Mouse (Mus musculus) gastrocnemius, postnatal 14 days (tissue): ENCODE results near the gene Cyb5r3. TPM values are rescaled to one million over a fixed set of nuclear protein-coding genes. Genes with fewer than 3 reads are reported as not detected.

ENCODE experiments used
- DNase-seq: peaks from one replicate; pipeline ENCODE4 v3.0.0; 2021; ENCODE audit warnings: mixed read lengths
- intact Hi-C: fragments of 180-260 bp; cut with DNase I; formaldehyde crosslinking; loops from one replicate; pipeline ENCODE4 v1.15.1; 2025; ENCODE audit warnings: low total_unique reads
- long read RNA-seq, 2 experiments: library from polyadenylated mRNA; stranded (forward); transcript quantifications; one replicate each; pipeline ENCODE4 v2.0.0; 2021
- total RNA-seq, 2 experiments: library from RNA; stranded (reverse); gene quantifications; 2 replicates each; pipeline ENCODE4 v1.2.3; 2021

Gene Cyb5r3
- total RNA-seq: 10 to 100 TPM; 69.1 to 74.4 TPM
- long read RNA-seq, experiment 1, transcript Cyb5r3-203 (9 exons, 1,982 nt): minor isoform, 14 of 161 reads
- long read RNA-seq, experiment 1, transcript Cyb5r3-201 (9 exons, 2,422 nt): major isoform, 141 of 161 reads
- long read RNA-seq, experiment 1, partial matches to known transcripts: 2 of 161 reads
- long read RNA-seq, experiment 1, other reads (novel, unspliced or antisense): 4 of 161 reads
- long read RNA-seq, experiment 2, transcript Cyb5r3-203 (9 exons, 1,982 nt): minor isoform, 13 of 133 reads
- long read RNA-seq, experiment 2, transcript Cyb5r3-201 (9 exons, 2,422 nt): major isoform, 105 of 133 reads
- long read RNA-seq, experiment 2, partial matches to known transcripts: 4 of 133 reads
- long read RNA-seq, experiment 2, other reads (novel, unspliced or antisense): 11 of 133 reads

DNA sequence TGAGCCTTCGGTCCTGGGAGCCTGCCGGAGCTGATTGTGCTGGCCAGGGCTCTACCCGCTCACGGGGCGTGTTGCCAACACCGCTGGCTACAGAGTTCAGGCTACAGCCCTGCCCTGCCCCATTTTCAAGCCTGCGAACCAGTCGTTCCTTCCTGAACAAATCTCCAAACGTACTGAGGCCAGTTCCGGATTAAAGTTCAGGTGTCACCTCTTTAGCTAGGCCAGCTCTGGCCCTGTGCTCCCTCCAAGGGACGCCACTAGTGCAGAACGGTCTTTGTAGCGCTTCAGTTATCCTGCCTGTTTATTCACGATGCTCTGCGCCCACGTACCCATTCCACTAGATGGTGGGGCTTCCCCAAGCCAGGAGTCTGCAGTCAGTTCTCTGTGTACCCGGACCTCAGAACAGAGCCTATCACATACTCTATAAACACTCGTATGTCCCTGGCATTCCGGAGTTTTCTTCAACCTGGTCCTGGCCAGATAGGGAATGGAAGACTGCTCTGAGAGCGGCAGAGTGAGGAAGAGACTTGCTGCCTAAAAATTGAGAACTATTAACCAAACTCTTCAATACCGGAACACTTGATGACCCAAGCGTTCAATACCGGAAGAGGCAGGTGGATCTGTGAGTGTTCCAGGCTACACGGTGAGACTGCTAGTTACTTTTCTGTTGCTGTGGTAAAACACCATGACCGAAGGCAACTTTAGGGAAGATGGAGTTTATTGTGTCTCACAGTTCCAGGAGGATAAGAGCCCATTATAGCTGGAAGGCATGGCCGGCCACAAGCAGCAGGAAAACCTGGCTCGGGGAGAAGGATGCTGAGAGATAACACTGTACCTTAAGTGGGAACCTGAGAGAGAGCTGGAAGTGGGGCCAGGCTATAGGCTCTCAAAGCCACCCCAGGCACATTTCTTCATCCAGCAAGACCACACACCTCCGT is at the start of gene Cyb5r3:
Gene Cyb5r3 (minus strand): TSS at position 101 of the 938 bp plus-strand sequence.
- DNase-seq: no peak
- intact Hi-C loops: no loop called here

DNA sequence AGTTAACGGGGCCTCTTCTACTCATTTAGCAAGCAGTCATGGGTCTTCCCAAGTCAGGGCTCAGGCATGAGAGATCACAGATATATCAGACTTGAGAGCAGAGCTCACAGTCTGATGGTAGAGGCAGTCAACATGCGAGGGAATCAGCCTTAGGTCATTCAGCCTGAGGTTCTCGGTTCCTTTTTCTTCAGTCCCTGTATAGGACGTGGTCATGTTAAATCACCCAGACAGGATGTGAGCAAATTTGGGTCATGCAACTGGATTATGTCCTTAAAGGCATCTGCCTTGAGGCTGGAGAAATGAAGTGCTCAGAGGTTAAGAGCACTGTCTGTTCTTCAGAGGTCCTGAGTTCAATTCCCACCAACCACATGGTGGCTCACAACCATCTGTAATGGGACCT is 49.3 kb upstream of the Cyb5r3 start:
- DNase-seq: no peak

DNA sequence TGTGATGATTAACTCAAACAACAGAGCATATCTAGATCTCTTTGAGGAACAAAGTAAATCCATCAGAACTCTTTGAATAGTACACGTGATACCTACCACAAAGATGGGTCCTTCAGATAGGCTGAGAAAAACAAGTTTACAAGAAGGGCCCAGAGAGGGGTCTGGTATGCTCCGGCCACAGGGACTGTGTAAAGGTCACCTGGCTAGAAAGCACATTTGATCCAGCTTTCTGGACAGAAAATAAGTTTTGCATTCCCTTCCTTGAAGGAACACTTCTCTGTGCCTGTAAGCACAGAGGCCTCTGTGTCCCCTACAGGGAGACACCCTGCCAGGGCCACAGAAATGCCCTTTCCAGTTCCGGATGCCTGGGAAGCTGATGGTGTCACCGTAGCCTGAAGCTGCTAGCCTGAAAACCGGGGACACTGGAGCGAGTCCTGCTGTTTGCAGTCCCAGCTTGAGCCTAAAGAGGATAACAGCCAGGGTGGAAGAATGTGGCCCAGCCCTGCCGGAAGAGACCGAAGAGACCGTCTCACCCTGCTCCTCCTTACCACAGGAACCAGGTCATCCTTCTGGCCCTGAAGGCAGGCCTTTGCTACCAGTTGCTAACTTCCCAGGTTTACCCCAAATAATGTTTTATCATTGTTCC is 48.1 kb upstream of the Cyb5r3 start:
- no peak for DNase-seq
- intact Hi-C loops: no loop called here

More for the DNA sequence above, 49.3 kb upstream of the Cyb5r3 start:
- intact Hi-C loops: no loop called here

DNA sequence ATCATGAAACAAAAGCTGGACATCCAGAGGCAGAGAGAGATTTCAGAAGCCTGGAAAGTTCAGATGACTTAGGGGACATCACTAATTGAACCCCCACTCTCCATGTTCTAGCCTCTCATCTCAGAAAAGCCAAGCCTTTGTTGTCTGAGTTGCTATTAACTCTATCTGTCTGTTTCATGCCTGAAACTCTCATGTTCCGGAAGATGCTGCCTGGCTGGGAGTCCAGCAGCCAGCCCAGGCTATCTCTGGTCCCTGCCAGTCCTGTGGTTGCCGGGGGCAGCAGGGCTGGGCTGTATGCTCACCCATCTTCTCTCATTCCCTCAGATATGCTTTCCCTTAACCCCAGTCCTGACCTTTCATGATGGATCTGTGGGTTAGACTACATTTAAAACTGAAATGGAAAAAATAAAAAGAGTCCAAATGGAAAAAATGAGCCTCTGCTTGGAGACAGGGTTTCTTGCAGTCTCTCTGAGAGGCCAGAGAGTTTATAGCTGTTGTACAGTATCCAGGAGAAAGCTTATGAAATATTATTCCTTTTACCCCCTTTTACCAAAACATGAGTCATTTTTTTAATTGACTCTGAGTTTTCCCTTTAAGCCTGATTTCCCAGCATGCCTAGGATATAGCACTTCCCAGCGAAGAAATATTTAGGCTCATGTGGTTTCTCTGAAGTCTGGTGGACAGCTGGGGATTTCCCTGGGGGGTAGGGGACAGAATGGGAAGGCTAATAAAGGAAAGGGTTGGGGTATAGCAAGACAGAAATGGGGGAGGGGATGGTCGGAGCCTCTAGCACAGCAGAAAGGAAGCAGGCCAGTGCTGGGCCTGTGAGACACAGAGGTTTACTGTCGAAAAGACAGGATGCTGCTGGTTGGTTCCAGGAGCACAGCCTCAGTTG is 43.2 kb upstream of the Cyb5r3 start:
- intact Hi-C loops: no loop called here
- no peak for DNase-seq

DNA sequence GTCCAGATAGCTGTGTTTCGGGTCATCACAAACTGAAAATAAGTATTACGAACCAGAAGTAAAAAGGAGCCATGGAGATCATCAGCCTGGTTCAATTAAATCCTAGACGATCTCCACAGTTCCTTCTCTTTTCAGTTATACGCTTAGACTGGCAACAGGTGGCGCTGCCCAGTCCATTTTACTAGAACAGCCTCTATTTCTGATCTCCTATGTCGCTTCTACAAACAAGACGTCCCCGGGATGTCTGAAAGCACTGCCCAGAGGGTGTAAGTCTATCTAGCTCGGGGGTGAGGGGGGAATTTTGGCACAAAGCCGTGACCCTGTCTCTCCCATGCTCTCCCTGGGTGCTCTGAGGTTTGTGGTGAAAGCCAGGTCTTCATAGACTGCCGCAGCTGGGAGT is 37.8 kb upstream of the Cyb5r3 start:
- peak; percentile 68 for DNase-seq
- intact Hi-C loops: loop anchor here (5.0 kb wide), 2 partner anchors 42 to 117 kb away; partner anchors contain the start of gene A4galt

DNA sequence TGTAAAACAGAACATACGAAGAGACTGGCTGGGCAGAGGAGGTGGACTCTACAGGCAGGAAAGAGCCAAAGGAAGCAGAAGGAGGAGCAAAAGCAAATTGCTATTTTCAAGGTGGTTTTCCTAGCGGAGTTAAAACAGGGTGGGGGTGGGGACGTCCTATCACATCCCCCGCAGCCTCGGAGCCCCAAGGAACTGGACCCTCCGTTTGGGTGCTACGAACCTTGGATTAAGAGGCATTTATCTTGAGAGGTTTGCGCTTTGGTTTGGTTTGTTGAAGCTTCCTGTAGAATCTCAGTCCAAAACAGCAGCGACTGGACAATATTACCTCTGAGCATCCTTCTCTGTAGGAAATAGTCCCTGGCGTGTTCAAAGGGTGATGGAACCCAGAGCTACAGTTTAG is 37.3 kb upstream of the Cyb5r3 start:
- DNase-seq: no peak
- intact Hi-C loops: loop anchor here (5.0 kb wide), 6 partner anchors 43 to 402 kb away; partner anchors contain the start of gene A4galt

DNA sequence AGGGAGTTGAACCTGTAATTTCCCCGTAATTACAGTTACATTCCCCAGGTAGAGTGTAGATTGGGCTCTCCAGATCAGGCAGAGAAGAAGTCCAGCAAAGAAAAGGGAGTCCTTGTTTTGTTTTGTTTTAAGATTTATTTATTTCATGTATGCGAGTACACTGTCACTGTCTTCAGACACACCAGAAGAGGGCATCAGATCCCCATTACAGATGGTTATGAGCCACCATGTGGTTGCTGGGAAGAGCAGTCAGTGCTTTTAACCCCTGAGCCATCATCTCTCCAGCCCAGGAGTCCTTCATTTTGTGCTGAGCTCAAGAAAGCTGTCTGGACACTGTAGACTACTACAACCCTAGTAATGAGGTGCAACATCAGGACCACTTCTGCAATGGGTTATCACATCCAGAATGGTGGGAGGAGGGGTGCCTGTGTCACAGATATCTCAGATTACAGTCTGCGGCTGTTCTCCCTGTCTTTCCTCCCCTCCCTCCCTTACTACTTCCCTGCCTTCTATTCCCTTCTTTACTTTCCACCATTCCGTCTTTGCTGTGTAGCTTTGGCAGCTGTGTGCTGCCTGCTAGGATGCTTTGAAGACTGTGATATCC is 36.8 kb upstream of the Cyb5r3 start:
- intact Hi-C loops: loop anchor here (5.0 kb wide), 4 partner anchors 52 to 402 kb away; no protein-coding TSS in a partner anchor

DNA sequence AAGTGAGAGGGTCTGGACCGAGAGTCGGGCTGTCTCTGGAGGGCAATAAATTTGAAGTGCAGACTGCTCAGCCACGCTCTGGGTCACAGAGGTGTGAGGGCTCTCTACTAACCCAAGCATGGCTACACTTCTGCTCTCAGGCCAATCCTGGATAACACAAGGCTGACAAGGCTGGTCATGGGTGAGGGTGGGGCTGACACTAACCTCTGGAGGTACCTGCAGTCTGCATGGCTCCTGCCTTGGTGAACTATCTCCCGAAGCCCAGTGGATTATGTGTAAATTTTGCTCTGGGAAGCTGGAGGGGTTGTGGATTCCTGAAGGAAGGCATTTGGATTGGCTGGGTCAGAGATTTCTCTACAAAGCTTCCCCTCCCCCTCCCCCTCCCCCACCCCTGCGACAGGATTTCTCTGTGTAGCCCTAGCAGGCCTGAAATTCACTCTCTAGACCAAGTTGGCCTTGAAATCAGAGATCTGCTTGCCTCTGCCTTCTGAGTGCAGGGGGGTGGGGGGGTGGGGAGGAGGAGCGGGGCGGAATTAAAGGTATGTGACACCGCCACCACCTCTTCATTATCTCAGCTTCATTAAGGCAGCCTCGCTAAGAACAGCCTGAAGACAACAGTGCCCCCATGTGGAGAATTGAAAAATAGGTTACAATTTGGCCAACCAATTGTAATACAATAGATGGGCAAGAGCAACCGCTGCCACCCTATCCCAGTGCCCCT is 32.5 kb upstream of the Cyb5r3 start:
- intact Hi-C loops: loop anchor here (5.0 kb wide), 4 partner anchors 48 to 398 kb away; no protein-coding TSS in a partner anchor

More for the DNA sequence above, 36.8 kb upstream of the Cyb5r3 start:
- DNase-seq: no peak

DNA sequence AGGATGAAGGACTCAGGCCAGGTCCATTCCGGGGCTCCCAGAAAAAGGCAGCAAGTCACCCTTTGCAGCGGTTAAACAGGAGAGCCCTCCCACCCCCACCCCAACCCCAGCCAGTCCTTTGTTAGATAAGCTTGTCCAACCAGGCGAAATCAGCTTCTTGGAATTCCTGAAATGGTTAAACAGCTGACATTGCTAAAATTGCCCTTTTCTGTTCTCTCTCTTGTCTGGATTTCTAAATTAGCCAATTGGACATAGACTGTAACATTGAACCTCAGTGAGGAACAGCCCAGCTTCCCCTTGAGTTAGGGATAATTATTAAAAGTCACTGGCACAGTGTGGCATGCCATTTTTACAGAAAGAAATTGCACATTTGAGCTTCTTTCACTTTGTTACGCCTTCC is 30.0 kb upstream of the Cyb5r3 start:
- intact Hi-C loops: no loop called here

More for the DNA sequence above, 32.5 kb upstream of the Cyb5r3 start:
- no peak for DNase-seq

DNA sequence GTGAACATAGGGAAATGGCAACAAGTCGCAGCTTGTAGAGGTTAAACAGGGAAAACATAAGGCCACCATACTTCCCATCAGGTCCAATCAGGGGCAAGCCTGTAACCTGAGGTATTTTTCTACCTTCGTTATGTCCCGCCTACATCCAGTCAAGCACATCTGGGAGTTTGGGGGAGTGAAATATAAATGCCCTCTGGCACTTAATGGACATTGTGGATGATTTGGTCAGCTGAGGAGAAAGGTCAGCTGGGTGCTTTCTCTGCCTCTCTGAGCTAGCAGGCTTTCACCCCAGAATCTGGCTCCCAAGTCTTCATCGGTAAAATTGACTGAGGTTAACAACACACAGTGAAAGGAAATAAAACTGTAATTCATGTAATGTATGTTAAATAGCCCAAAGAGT is 21.0 kb upstream of the Cyb5r3 start:
- intact Hi-C loops: no loop called here
- DNase-seq: no peak

More for the DNA sequence above, 30.0 kb upstream of the Cyb5r3 start:
- no peak for DNase-seq

DNA sequence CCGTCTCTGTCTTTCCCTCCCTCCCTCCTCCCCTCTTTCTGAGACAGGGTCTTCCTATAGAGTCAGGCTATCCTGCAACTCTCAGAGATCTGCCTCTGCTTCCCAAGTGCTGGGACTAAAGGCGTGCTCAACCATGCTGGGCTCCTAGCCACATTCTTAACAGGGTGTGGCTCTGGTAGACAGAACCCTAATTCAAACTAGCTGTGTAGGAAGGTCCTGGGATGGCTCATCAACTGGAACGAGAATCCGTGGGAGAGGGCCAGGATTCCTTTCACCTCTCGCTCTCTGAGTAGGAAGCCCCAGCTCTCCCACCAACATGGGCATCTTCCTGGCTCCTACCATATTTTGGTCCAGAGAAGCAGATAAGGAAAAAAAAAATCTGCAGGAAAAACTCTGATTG is 10.0 kb upstream of the Cyb5r3 start:
- intact Hi-C loops: no loop called here
- no peak for DNase-seq

DNA sequence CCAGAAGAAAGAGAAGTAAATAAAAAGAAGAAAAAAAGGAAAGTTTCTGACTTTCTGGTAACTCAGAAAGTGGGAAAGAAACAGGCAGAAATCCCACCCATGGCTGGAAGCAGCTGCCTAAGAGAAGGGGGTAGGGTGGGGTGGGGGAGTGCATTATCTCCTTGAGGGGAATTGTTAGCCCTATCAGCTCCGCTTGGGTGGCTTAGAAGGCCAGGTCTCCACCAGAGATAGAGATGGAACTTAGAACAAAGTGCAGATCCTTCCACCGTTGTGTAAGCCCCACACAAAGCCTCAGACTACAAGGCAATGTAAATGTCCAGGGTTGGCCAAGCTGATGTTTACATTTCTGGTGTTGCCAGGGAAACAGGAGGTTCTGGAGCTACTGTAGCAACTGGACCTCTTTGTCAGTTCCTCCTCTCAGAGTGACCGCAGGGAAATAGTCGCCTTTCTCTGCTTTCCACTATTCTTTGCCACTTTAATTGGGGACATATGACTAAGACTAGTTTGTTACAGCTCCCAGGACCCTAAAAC is 9.5 kb upstream of the Cyb5r3 start:
- no peak for DNase-seq
- intact Hi-C loops: no loop called here

DNA sequence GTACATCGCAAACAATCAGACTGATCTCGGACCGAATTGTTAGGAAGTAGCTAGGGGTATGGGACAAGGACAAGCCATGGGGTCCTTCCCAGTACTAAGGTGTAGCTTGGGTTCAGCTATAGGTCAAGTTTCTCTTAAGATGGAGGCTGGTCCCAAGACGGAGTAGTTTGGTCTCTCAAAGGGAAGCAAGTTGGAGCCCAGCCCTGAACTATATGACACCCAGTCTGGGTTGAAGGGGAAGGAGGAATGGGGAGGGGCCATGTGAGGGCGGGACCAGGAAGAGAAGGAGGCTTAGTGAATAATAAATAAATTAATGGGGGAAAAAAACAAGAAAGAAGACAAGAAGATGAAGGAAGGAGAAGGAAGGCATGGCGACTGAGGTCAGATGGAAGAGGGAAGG is 7.6 kb upstream of the Cyb5r3 start:
- DNase-seq: no peak
- intact Hi-C loops: no loop called here

DNA sequence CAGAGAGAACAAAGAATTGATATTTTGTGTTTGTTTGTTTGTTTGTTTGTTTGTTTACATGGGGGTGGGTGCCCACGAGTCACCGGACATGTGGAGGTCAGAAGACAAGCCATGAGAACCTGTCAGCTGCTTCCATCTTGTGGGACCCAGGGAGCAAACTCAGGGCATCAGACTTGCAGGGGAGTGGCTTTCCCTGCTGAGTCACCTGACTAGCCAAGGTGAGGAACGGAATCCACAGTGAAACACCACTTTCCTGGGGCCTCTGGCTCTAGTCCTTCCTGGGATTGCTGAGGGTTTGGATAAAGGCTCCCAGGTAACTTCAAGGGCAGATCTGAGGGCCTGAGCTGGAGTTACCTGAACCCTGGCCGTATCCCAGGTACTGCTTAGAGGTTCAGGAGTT is 4.3 kb upstream of the Cyb5r3 start:
- intact Hi-C loops: no loop called here
- no peak for DNase-seq

DNA sequence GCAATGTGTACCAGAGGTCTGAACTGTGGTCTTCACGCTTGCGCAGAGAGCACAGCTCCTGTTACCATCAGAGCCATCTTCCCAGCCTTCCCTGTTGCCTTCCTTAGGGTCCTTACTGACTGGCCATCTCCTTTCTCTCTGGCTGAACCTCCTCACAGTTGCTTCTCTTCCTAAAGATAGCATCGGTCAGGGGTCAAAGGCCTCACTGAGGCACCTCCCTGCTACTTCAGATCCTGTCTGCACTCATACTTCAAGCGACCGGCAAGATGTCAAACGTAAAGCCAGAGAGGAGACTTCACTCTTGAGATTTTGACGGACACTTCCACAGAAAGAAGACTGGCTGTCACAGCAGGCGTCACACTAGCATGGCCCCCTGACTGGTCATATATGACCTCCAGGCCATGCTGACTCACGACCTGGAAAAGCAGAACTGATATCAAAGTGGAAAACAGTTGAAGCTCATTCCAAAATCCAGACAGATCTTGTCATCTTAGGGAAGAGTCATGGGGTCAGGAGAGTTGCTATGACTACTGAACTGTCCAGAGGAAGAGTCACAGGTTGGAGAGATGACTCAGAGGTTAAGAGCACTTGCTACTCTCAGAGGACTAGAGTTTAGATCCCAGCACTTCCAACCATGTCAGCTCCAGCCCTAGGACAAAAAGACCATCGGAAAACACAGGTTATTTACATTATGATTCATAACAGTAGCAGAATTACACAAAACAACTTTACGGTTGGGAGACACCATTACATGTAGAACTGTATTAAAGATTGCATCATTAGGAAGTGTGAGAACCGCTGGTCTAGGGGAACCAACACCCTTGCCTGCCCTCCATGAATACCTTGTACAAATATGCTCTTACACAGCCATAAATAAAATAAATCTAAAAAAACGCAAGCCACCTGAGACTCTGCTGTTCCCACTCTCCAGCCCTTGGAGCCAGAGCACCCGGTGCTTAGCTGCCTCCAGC is 1.8 kb upstream of the Cyb5r3 start:
- DNase-seq: no peak
- intact Hi-C loops: no loop called here

DNA sequence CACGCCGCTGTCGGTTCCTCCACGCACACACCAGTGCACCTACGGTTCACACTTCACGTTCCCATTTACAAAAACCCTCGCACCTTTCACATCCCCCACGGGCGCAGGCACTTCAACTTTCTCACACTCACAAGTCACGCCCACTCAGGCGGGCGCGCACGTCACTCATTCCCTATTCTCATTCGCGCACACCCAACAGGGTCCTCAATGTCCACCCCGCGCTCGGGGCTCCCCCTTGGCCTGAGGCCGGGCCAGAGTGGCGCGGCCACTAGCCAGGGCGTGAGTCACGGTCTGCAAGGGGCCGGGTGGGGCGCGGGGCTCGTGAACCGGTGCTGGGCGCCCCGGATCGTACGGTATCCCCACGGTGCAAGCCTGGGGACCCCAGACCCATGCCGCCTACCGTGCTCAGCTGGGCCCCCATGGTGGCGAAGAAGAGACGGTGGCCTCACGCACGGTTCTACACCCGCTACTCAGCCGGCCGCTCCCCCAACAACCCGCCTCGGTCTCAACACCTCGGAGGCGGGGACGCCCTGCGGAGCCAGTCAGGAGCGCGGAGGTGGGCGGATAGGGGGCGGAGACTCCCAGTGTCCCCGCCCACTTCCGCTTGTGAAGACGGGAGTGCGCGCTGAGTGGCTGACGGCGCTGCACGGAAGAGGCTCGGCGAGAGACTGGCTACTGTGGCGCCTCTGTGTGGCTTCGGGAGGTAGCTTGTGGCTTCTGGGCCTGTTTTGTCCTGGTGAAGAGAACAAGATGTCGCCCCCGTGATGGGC is 495 bp downstream of the Cyb5r3 start:
- peak; percentile 96 for DNase-seq
- intact Hi-C loops: no loop called here
